Mouse (Mus musculus): ENCODE measurements around the gene Klf9. TPM values are rescaled to one million over a fixed set of nuclear protein-coding genes. Genes with fewer than 3 reads are reported as not detected.

The Klf9 gene
- polyA plus RNA-seq (2015; fragmentation: Nextera tagmentation; extraction: Ambion mirVana): 3.1 and 3.4 TPM in 2 replicates

GRCm38 (mm10) chr19:23140689-23141317, at the start of gene Klf9:
Gene Klf9, plus strand, starts transcription at chr19:23141226.
- Histone ChIP-seq H3K4me3 (peak within 1 kb of the TSS; percentile 65), H3K27ac (peak within 1 kb of the TSS; percentile 92), H3K4me1 (replicated peaks) (peaks cover 26% of the 10 kb centered on the region), H3K27me3 (peaks cover 5% of the 10 kb centered on the region; the same call in 1 of the 2 replicates), H3K9ac (peak within 1 kb of the TSS; percentile 68), H3K4me2 (peak within 1 kb of the TSS; percentile 99), H3K9me3 (replicated peaks) (no peaks in the 10 kb centered on the region), H3K36me3 (no peaks in the 10 kb centered on the region)
- WGBS: under 1% methylated on average over 52 of the region's 52 CpGs
- peak; percentile 94 for ATAC-seq (replicated peaks; ENCODE audit: insufficient number of reproducible peaks, insufficient read depth, low FRiP score, low read depth)

GRCm38 (mm10) chr19:23091586-23091985, 49.4 kb upstream of the Klf9 start:
- Histone ChIP-seq H3K9ac (no peak overlapping the region), H3K4me1 (replicated peaks) (no peaks in the 10 kb centered on the region), H3K27me3 (no peaks in the 10 kb centered on the region), H3K36me3 (no peaks in the 10 kb centered on the region), H3K4me2 (no peak overlapping the region), H3K27ac (no peak overlapping the region), H3K9me3 (replicated peaks) (no peaks in the 10 kb centered on the region), H3K4me3 (no peak overlapping the region)
- no peak for ATAC-seq (replicated peaks; ENCODE audit: insufficient number of reproducible peaks, insufficient read depth, low FRiP score, low read depth)
- WGBS: 75% methylated on average over 4 of the region's 4 CpGs

GRCm38 (mm10) chr19:23093548-23093947, 47.5 kb upstream of the Klf9 start:
- no peaks in the 10 kb centered on the region for H3K4me1 ChIP-seq (replicated peaks)

GRCm38 (mm10) chr19:23094906-23095305, 46.1 kb upstream of the Klf9 start:
- 53% methylated on average over 3 of the region's 3 CpGs for WGBS
- H3K4me3 ChIP-seq: no peak overlapping the region
- H3K27me3 ChIP-seq: no peaks in the 10 kb centered on the region
- no peak overlapping the region for H3K4me2 ChIP-seq
- no peaks in the 10 kb centered on the region for H3K4me1 ChIP-seq (replicated peaks)
- ATAC-seq (replicated peaks; ENCODE audit: insufficient number of reproducible peaks, insufficient read depth, low FRiP score, low read depth): no peak
- no peaks in the 10 kb centered on the region for H3K36me3 ChIP-seq
- H3K27ac ChIP-seq: no peak overlapping the region
- H3K9me3 ChIP-seq (replicated peaks): no peaks in the 10 kb centered on the region
- H3K9ac ChIP-seq: no peak overlapping the region

More at GRCm38 (mm10) chr19:23093548-23093947, 47.5 kb upstream of the Klf9 start:
- no peak for ATAC-seq (replicated peaks; ENCODE audit: insufficient number of reproducible peaks, insufficient read depth, low FRiP score, low read depth)
- Histone ChIP-seq H3K9me3 (replicated peaks) (no peaks in the 10 kb centered on the region), H3K4me3 (no peak overlapping the region), H3K9ac (no peak overlapping the region), H3K4me2 (no peak overlapping the region), H3K27ac (no peak overlapping the region), H3K36me3 (no peaks in the 10 kb centered on the region), H3K27me3 (no peaks in the 10 kb centered on the region)
- whole genome bisulfite sequencing: 84% methylated on average over 5 of the region's 5 CpGs

DNA sequence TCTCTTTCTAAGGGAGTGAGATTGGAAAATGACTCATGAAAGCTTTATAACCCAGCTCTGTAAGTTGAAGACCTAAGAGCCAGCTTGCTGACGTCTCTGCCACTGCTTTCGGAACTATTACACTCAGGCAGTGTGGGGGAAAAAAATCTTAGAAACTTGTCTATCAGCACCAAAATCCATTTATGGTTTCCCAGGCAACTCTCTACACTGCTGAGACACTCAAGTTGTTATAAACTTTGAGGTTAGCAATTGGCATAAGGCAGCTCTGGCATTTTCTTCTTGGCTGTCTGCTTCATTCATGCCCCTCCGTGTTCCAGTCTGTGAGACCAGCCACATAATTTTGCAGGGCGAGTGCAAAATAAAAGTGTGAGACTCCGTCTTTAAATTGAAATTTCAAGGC, 34.2 kb upstream of the Klf9 start:
- 87% methylated on average over 5 of the region's 5 CpGs for WGBS
- no peak overlapping the region for H3K27ac ChIP-seq
- H3K4me3 ChIP-seq: no peak overlapping the region
- no peak overlapping the region for H3K9ac ChIP-seq
- no peaks in the 10 kb centered on the region for H3K36me3 ChIP-seq
- no peaks in the 10 kb centered on the region for H3K9me3 ChIP-seq (replicated peaks)
- ATAC-seq (replicated peaks; ENCODE audit: insufficient number of reproducible peaks, insufficient read depth, low FRiP score, low read depth): no peak
- no peaks in the 10 kb centered on the region for H3K27me3 ChIP-seq
- H3K4me1 ChIP-seq (replicated peaks): no peaks in the 10 kb centered on the region
- no peak overlapping the region for H3K4me2 ChIP-seq

DNA sequence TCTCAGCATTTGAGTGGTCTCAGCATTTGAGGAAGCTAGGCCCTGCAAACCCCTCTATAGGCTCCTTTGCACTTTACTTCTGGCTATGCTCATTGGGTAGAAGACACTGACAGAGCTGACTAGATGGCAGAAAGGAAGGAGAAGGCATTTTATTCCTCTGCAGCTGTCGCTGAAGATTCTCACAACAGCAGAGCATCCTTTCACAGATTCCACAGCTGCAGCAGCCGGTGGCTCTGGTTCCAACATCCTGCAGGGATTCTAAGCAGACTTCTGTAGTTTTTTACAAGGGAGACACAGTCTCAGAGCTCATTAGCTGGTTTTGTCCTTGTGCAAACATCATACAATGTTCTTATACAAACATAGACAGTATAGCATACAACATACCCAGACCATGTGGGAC, 33.7 kb upstream of the Klf9 start:
- Histone ChIP-seq H3K4me3 (no peak overlapping the region), H3K36me3 (no peaks in the 10 kb centered on the region), H3K4me1 (replicated peaks) (no peaks in the 10 kb centered on the region), H3K4me2 (no peak overlapping the region), H3K27me3 (no peaks in the 10 kb centered on the region), H3K27ac (no peak overlapping the region), H3K9me3 (replicated peaks) (no peaks in the 10 kb centered on the region), H3K9ac (no peak overlapping the region)
- WGBS: 63% methylated on average over 2 of the region's 2 CpGs
- ATAC-seq (replicated peaks; ENCODE audit: insufficient number of reproducible peaks, insufficient read depth, low FRiP score, low read depth): no peak

GRCm38 (mm10) chr19:23121875-23122274, 19.2 kb upstream of the Klf9 start:
- ATAC-seq (replicated peaks; ENCODE audit: insufficient number of reproducible peaks, insufficient read depth, low FRiP score, low read depth): no peak
- 20% methylated on average over 10 of the region's 10 CpGs for WGBS
- Histone ChIP-seq H3K36me3 (no peaks in the 10 kb centered on the region), H3K27me3 (no peaks in the 10 kb centered on the region), H3K27ac (no peak overlapping the region), H3K9me3 (replicated peaks) (no peaks in the 10 kb centered on the region), H3K9ac (no peak overlapping the region), H3K4me3 (no peak overlapping the region), H3K4me2 (no peak overlapping the region), H3K4me1 (replicated peaks) (no peaks in the 10 kb centered on the region)

DNA sequence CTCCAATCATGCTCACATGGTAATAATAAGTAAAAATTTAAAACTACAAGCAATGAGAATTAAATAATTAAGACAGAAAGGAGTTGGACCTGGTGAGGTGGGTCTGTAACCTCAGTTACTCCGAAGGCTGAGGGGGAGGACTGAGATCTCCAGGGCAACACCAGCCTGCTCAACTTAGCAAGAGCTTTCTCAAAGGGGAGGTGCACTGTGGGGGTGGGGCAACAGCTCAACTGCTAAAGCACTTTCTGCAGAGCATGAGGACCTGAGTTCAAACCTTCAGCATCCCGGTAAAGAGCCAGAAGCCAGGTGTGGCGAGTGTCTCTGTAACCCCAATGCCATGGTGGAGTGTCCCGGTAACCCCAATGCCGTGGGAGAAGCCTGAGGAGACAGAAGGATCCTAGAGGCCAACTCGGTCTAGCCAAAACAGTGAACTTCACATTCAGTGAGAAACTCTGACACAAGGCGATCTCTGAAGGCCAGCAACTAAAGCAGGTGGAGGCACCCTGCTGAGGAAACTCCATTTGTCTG, 16.9 kb upstream of the Klf9 start:
- no peak for ATAC-seq (replicated peaks; ENCODE audit: insufficient number of reproducible peaks, insufficient read depth, low FRiP score, low read depth)
- Histone ChIP-seq H3K4me1 (replicated peaks) (no peaks in the 10 kb centered on the region), H3K9ac (no peak overlapping the region), H3K27ac (no peak overlapping the region), H3K9me3 (replicated peaks) (no peaks in the 10 kb centered on the region), H3K27me3 (no peaks in the 10 kb centered on the region), H3K4me3 (no peak overlapping the region), H3K36me3 (no peaks in the 10 kb centered on the region), H3K4me2 (no peak overlapping the region)
- 71% methylated on average over 7 of the region's 7 CpGs for WGBS

DNA sequence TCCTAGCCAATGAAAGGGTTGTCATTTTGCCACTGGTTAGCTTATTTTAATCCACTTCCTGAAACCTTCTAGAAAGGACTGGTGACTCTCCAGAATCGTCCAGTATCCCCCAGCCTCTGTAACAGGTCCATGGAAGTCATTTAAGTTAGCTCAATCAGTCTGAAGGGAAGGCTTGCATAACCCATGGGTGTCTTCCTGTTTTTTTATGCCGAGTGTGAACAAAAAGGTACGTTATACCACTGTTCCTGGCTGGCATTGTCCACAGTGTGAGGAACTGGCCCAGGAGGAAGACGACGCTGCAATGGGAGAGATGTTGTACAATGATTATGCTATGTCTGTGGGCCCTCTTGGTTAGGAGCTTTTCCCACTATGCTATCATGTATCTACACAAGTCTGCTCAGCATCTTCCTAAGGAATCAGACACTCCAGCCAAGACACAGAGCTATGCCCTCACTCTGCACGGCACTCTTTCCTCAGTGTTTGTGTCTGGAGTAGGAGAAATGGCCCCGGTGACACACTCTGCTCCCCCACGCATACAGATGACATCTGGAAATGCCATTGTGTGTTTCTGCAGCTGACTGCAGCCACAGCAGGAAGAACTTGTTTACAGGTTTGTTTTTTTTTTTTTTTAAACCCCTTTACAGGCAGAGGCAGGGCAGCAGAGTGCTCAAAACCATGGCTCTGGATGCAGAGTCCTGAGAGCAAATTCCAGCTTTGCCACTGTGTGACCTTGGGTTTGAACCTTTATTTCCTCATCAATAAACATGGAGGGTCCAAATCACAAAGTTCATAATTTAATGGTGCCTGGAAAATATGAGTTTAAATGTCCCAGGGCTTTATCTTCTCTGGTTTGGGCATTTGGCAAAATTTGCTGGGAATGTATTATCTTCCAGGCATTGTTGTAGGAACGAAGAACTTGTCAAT, 15.5 kb upstream of the Klf9 start:
- no peak overlapping the region for H3K4me3 ChIP-seq
- no peaks in the 10 kb centered on the region for H3K36me3 ChIP-seq
- H3K27ac ChIP-seq: no peak overlapping the region
- no peaks in the 10 kb centered on the region for H3K27me3 ChIP-seq
- no peaks in the 10 kb centered on the region for H3K9me3 ChIP-seq (replicated peaks)
- WGBS: 54% methylated on average over 9 of the region's 9 CpGs
- H3K4me2 ChIP-seq: no peak overlapping the region
- no peaks in the 10 kb centered on the region for H3K4me1 ChIP-seq (replicated peaks)
- no peak for ATAC-seq (replicated peaks; ENCODE audit: insufficient number of reproducible peaks, insufficient read depth, low FRiP score, low read depth)
- H3K9ac ChIP-seq: no peak overlapping the region

DNA sequence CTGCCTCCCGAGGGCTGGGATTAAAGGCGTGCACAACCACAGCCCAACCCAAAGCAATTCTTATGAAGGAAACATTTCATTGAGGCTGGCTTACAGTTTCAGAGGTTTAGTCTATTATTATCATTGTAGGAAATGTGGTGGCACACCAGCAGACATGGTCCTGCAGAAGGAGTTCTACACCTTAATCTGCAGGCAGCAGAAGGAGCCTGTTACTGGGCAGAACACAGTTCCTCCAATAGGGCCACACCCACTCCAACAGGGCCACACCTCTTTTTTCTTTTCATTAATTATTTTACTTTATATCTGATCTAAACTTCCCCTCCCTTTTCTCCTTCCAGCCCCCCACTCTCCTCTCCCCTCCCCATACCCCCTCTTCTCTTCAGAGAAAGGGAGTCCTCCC, 11.1 kb upstream of the Klf9 start:
- H3K9me3 ChIP-seq (replicated peaks): no peaks in the 10 kb centered on the region
- 83% methylated on average over 2 of the region's 2 CpGs for WGBS
- H3K27me3 ChIP-seq: peaks cover 15% of the 10 kb centered on the region
- H3K4me2 ChIP-seq: no peak overlapping the region
- no peak for ATAC-seq (replicated peaks; ENCODE audit: insufficient number of reproducible peaks, insufficient read depth, low FRiP score, low read depth)
- no peak overlapping the region for H3K4me3 ChIP-seq
- H3K4me1 ChIP-seq (replicated peaks): peaks cover 15% of the 10 kb centered on the region
- no peaks in the 10 kb centered on the region for H3K36me3 ChIP-seq
- H3K9ac ChIP-seq: no peak overlapping the region
- no peak overlapping the region for H3K27ac ChIP-seq

DNA sequence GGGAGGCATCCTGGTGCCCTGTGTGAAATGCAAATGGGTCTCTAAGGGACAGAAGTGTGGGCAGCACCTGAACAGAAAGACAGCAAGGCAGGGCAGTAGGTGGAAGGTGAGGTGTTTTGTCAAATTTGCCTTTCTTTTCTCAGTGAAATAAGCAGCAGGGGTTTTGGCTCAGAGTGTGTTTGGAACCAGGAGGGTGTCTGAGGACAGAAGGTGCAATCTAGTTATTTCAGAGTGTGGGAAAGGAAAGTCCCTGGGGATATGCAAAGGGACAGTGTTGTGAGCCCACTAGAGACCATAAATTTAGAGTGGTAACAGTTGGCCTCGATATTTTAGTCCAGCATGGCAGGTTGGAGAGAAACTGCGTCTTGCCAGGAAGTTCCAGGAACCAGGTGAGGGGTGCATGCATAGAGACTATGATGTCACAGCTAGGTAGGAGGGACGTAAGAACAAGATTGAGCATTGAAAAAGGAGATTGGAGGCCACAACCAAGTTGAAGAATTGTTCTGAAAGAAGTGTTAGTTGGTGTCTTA, 8.9 kb upstream of the Klf9 start:
- Histone ChIP-seq H3K27me3 (peaks cover 19% of the 10 kb centered on the region), H3K36me3 (no peaks in the 10 kb centered on the region), H3K4me1 (replicated peaks) (peaks cover 33% of the 10 kb centered on the region), H3K4me3 (no peak overlapping the region), H3K27ac (no peak overlapping the region), H3K9ac (no peak overlapping the region), H3K9me3 (replicated peaks) (no peaks in the 10 kb centered on the region), H3K4me2 (no peak overlapping the region)
- WGBS: 57% methylated on average over 3 of the region's 3 CpGs
- ATAC-seq (replicated peaks; ENCODE audit: insufficient number of reproducible peaks, insufficient read depth, low FRiP score, low read depth): no peak

Data from heart, embryonic 15.5 days (tissue).